Mouse (Mus musculus): Measurements from ENCODE around the gene Tspan7. TPM values are rescaled to one million over a fixed set of nuclear protein-coding genes. Genes with fewer than 3 reads are reported as not detected.

The Tspan7 gene
- total RNA-seq (2014; fragmentation: Nextera tagmentation): not detected in 2 replicates
- not detected in 2 replicates for total RNA-seq (2017)

GRCm38 (mm10) chrX:10484872-10485569 is at the start of gene Tspan7:
TSS of gene Tspan7 (plus strand) at chrX:10485158.
- ATAC-seq (replicated peaks; ENCODE audit: low FRiP score, low TSS enrichment, poor library complexity, severe bottlenecking): 0 out of 2 replicates have a peak, but pooled peaks have one; percentile 37

DNA sequence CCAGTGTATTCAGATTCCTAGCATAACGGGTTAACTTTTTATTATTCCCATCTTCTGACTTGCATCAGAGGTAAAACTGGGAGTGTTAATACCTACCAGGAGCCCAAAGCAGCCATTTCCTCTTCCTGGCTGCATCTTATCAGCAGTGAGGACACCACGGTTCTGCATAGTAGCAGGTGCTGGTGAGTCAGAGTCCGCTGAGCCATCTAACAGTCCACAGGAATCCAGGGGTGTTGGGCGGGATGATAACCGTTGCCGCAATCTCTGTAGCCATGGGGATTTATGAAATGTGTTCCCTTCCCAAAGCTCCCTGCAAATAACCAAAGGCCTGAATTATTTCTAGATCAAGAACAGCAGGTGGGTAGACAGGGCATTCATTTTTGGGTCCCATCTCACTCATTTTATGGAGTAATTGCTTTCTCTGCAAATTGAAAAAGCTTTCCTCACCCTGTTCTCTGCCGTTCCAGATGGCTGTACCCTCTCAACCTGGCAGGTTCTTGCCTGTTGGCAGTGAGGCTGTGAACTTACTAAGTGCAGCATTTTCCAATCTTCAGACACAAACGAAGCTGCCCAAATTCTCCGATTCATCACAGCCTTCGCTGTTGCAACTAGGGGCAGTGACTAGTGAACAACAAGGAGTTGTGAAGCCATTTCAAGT is 35.5 kb upstream of the Tspan7 start:
- no peak for ATAC-seq (replicated peaks; ENCODE audit: low FRiP score, low TSS enrichment, poor library complexity, severe bottlenecking)

- no peak for ATAC-seq (replicated peaks; ENCODE audit: low FRiP score, low TSS enrichment, poor library complexity, severe bottlenecking)
Measured at GRCm38 (mm10) chrX:10450143-10451060, 34.6 kb upstream of the Tspan7 start.

DNA sequence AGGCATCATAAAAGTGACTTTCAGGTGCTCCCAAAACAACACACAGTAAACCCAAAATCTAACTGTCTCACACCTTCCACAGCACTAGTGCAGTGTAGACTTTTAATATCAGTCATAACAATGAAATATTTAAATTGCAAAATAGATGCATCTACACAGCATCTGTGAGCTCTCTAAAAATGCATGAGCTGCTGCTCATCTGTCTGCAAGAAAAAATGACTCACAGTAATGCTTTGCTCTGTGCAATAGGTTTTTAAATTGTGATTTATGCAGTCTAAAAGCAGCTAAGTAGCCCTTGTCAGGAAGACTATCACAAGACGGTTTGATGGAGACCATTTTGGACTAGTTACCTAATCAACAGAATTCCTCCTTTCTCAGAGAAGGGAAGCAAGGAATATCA is 31.2 kb upstream of the Tspan7 start:
- ATAC-seq (replicated peaks; ENCODE audit: low FRiP score, low TSS enrichment, poor library complexity, severe bottlenecking): no peak

GRCm38 (mm10) chrX:10457256-10457655 is 27.7 kb upstream of the Tspan7 start:
- no peak for ATAC-seq (replicated peaks; ENCODE audit: low FRiP score, low TSS enrichment, poor library complexity, severe bottlenecking)

- ATAC-seq (replicated peaks; ENCODE audit: low FRiP score, low TSS enrichment, poor library complexity, severe bottlenecking): no peak
Measured at GRCm38 (mm10) chrX:10477088-10477487, 7.9 kb upstream of the Tspan7 start.

GRCm38 (mm10) chrX:10479031-10479886 is 5.7 kb upstream of the Tspan7 start:
- ATAC-seq (replicated peaks; ENCODE audit: low FRiP score, low TSS enrichment, poor library complexity, severe bottlenecking): no peak

- ATAC-seq (replicated peaks; ENCODE audit: low FRiP score, low TSS enrichment, poor library complexity, severe bottlenecking): no peak
Measured at GRCm38 (mm10) chrX:10479943-10480342, 5.0 kb upstream of the Tspan7 start.

- no peak for ATAC-seq (replicated peaks; ENCODE audit: low FRiP score, low TSS enrichment, poor library complexity, severe bottlenecking)
Measured at GRCm38 (mm10) chrX:10485664-10486211, 780 bp downstream of the Tspan7 start.

DNA sequence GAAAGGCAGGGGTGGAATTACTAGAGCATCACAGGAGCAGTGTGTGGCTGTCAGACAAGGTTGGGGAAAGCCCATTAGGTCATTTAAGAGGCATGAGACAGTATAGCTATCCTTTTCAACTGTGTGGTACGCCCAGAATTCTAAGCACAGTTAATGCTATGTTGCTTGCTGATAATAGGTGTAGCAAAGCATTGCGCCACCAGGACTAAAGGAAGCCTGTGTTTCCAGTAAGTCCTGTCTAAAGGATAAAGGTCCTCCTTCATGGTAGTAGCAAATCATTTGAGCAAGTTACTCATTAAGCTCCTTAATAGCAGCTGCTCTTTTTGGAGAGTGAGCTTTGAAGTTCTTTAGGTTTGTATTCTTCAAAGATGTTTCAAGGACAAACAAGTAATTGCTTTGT is 13.6 kb downstream of the Tspan7 start:
- no peak for ATAC-seq (replicated peaks; ENCODE audit: low FRiP score, low TSS enrichment, poor library complexity, severe bottlenecking)

GRCm38 (mm10) chrX:10502616-10503015 is 17.7 kb downstream of the Tspan7 start:
- no peak for ATAC-seq (replicated peaks; ENCODE audit: low FRiP score, low TSS enrichment, poor library complexity, severe bottlenecking)

GRCm38 (mm10) chrX:10514417-10514816 is 29.5 kb downstream of the Tspan7 start:
- no peak for ATAC-seq (replicated peaks; ENCODE audit: low FRiP score, low TSS enrichment, poor library complexity, severe bottlenecking)

DNA sequence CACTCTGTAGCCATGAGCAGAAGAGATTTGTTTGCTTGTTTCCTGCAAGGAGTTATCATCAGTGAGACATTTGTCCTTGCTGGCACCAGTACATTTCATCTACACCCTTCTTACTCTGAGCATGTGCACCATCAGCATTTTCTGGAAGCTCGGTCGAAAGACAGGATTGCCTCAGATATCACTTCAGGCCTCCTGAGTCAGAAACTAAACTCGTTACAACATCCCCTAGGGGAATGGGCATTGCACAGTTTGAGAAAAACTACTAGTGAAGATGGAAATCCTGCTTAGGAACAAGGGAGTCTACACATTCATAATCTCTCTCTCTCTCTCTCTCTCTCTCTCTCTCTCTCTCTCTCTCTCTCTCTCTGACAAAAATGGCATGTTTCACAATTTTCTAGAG is 30.0 kb downstream of the Tspan7 start:
- no peak for ATAC-seq (replicated peaks; ENCODE audit: low FRiP score, low TSS enrichment, poor library complexity, severe bottlenecking)

DNA sequence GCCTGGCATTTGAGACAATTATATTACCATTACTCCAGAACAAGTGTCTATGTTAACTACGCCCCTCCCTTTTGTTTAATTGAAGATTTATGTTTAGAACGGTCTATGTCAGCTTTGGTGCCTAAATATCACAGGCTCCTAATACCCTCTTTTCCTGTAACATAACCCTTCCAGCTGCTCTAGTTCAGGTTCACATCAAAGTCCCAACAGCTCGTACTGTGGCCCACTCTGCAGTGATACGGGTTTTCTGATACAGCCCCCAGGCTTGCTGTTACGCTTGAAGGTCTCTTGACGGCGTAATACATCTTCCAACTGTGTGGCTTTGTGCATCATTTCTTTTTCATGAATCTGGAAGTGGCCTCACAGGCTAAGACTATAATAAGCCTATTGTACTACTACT is 31.5 kb downstream of the Tspan7 start:
- no peak for ATAC-seq (replicated peaks; ENCODE audit: low FRiP score, low TSS enrichment, poor library complexity, severe bottlenecking)

GRCm38 (mm10) chrX:10516925-10517324 is 32.0 kb downstream of the Tspan7 start:
- no peak for ATAC-seq (replicated peaks; ENCODE audit: low FRiP score, low TSS enrichment, poor library complexity, severe bottlenecking)

DNA sequence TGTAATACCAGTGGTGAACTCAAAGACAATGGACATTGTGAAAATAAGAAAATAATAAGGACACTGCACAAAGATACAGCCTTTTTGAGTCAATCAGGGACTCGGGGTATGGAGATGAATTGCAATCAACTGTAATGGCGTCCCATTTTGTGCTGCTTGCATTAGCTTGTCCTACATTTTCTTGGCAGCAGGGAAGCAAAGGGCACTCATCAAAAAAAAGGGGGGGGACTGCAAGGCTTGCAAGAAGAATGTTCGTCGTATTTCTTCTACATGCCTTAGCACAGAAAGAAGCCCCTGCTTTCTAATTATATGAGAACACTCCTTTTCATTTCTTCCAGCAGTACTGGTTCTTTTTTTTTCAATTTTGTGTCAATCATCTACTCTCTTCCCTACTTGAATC is 32.8 kb downstream of the Tspan7 start:
- ATAC-seq (replicated peaks; ENCODE audit: low FRiP score, low TSS enrichment, poor library complexity, severe bottlenecking): no peak

GRCm38 (mm10) chrX:10518510-10518909 is 33.6 kb downstream of the Tspan7 start:
- no peak for ATAC-seq (replicated peaks; ENCODE audit: low FRiP score, low TSS enrichment, poor library complexity, severe bottlenecking)

- ATAC-seq (replicated peaks; ENCODE audit: low FRiP score, low TSS enrichment, poor library complexity, severe bottlenecking): no peak
Measured at GRCm38 (mm10) chrX:10535450-10535849, 50.5 kb downstream of the Tspan7 start.

- no peak for ATAC-seq (replicated peaks; ENCODE audit: low FRiP score, low TSS enrichment, poor library complexity, severe bottlenecking)
Measured at GRCm38 (mm10) chrX:10539009-10539408, 54.1 kb downstream of the Tspan7 start.

Measured in megakaryocyte-erythroid progenitor cell, adult 5-6 weeks (primary cell).